Mouse (Mus musculus) kidney, embryonic 14.5 days (tissue): ENCODE measurements around the gene Shq1. TPM values are rescaled to one million over a fixed set of nuclear protein-coding genes. Genes with fewer than 3 reads are reported as not detected.

Source experiments
- ATAC-seq: fragments of 200-750 bp; cut with Nextera tagmentation; 2 replicates; pipeline ENCODE4 v1.8.0; 2017; ENCODE audit warnings: moderate number of reproducible peaks, mild to moderate bottlenecking, moderate TSS enrichment, moderate library complexity; ENCODE audit not compliant: low FRiP score, low TSS enrichment
- H3K27ac ChIP-seq: fragments of 300-500 bp; sonication (generic); 2 replicates; pipeline ENCODE4 v1.5.1; 2014; ENCODE audit warnings: low read depth, mild to moderate bottlenecking, low read length, moderate library complexity, mixed read lengths
- H3K27me3 ChIP-seq: fragments of 300-500 bp; sonication (generic); 2 replicates; pipeline ENCODE4 v1.6.1; 2014; ENCODE audit warnings: mild to moderate bottlenecking, low read length; ENCODE audit not compliant: control insufficient read depth, insufficient read depth
- H3K36me3 ChIP-seq: fragments of 300-500 bp; sonication (generic); 2 replicates; pipeline ENCODE4 v1.6.1; 2014; ENCODE audit warnings: low read length, mixed read lengths; ENCODE audit not compliant: control insufficient read depth, insufficient read depth
- H3K4me1 ChIP-seq: fragments of 300-500 bp; sonication (generic); 2 replicates; pipeline ENCODE4 v1.6.1; 2014; ENCODE audit warnings: low read length, mixed read lengths; ENCODE audit not compliant: control insufficient read depth, insufficient read depth
- H3K4me2 ChIP-seq: fragments of 300-500 bp; sonication (generic); replicated peaks from 2 replicates; pipeline ENCODE4 v1.6.1; 2014; ENCODE audit warnings: low read depth, mild to moderate bottlenecking, low read length
- H3K4me3 ChIP-seq: fragments of 300-500 bp; sonication (generic); 2 replicates; pipeline ENCODE4 v1.5.1; 2014; ENCODE audit warnings: mild to moderate bottlenecking, low read length
- H3K9ac ChIP-seq: fragments of 300-500 bp; sonication (generic); 2 replicates; pipeline ENCODE4 v1.6.1; 2014; ENCODE audit warnings: low read depth, mild to moderate bottlenecking, low read length, moderate library complexity
- H3K9me3 ChIP-seq: fragments of 300-500 bp; sonication (generic); 2 replicates; pipeline ENCODE4 v1.6.1; 2016; ENCODE audit warnings: low read length; ENCODE audit not compliant: control insufficient read depth
- WGBS: fragments of 180-500 bp; shearing (Covaris S2); extraction: QIAGEN DNeasy Blood & Tissue Kit; methylation state at CpG from one replicate; pipeline ENCODE4 v1.1.7; 2014; 5-methylcytosine and 5-hydroxymethylcytosine counted together
- polyA plus RNA-seq: library from polyadenylated mRNA; unstranded; fragments of >200 nt; fragmentation: Nextera tagmentation; extraction: Ambion mirVana; gene quantifications from 2 replicates; pipeline ENCODE4 v1.2.1, GENCODE M21; 2014

Gene Shq1
- polyA plus RNA-seq, 1 experiment from 2014 or later, result 20.1 TPM

- Histone ChIP-seq H3K27me3 (peaks cover 3% of the 10 kb centered on the region; the same call in 1 of the 2 replicates), H3K36me3 (no peaks in the 10 kb centered on the region), H3K27ac (no peak overlapping the region), H3K4me3 (no peak overlapping the region), H3K4me2 (no peak overlapping the region), H3K4me1 (0 out of 2 replicates have a peak, but pooled peaks cover 3% of the 10 kb centered on the region), H3K9ac (no peak overlapping the region), H3K9me3 (no peaks in the 10 kb centered on the region)
- WGBS, result 49% methylated on average over 4 of the region's 4 CpGs
- ATAC-seq, result no peak
Observed at GRCm38 (mm10) chr6:100539698-100540097, 131.3 kb downstream of the Shq1 start.

- 70% methylated on average over 7 of the region's 7 CpGs for WGBS
- no peak overlapping the region for H3K9ac ChIP-seq
- H3K9me3 ChIP-seq, result no peaks in the 10 kb centered on the region
- 0 out of 2 replicates have a peak, but pooled peaks cover 3% of the 10 kb centered on the region for H3K4me1 ChIP-seq
- H3K36me3 ChIP-seq, result no peaks in the 10 kb centered on the region
- H3K4me2 ChIP-seq, result no peak overlapping the region
- no peak for ATAC-seq
- no peak overlapping the region for H3K4me3 ChIP-seq
- H3K27me3 ChIP-seq, result peaks cover 3% of the 10 kb centered on the region; the same call in 1 of the 2 replicates
- H3K27ac ChIP-seq, result no peak overlapping the region
Observed at GRCm38 (mm10) chr6:100538570-100538969, 132.4 kb downstream of the Shq1 start.

DNA sequence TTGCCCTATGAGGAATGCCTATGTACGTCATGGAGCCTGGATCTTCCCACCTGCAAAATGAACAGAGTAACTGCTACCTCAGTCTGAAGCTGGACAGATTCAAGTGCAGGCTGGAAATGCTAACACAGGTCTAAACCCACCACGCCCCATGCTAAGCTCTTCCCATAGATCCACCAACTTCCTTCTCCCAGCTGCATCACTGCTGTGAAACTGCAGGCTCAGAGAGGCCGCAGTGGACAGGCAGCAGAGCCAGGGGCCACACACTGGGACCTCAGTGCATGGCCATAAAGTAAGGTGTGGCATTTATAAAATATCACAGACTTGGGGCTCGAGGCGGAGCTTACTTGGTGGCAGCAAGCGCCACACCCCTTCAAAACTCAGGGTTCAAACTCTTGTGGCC, 133.0 kb downstream of the Shq1 start:
- Histone ChIP-seq H3K4me1 (0 out of 2 replicates have a peak, but pooled peaks cover 3% of the 10 kb centered on the region), H3K4me2 (no peak overlapping the region), H3K9me3 (no peaks in the 10 kb centered on the region), H3K27ac (no peak overlapping the region), H3K27me3 (peaks cover 3% of the 10 kb centered on the region; the same call in 1 of the 2 replicates), H3K4me3 (no peak overlapping the region), H3K9ac (no peak overlapping the region), H3K36me3 (no peaks in the 10 kb centered on the region)
- no peak for ATAC-seq
- 83% methylated on average over 6 of the region's 6 CpGs for WGBS

GRCm38 (mm10) chr6:100537042-100537441, 133.9 kb downstream of the Shq1 start:
- H3K4me3 ChIP-seq, result no peak overlapping the region
- 58% methylated on average over 5 of the region's 5 CpGs for WGBS
- H3K36me3 ChIP-seq, result no peaks in the 10 kb centered on the region
- H3K9me3 ChIP-seq, result no peaks in the 10 kb centered on the region
- H3K27me3 ChIP-seq, result peaks cover 3% of the 10 kb centered on the region; the same call in 1 of the 2 replicates
- no peak overlapping the region for H3K9ac ChIP-seq
- no peak for ATAC-seq
- H3K4me1 ChIP-seq, result 0 out of 2 replicates have a peak, but pooled peaks cover 3% of the 10 kb centered on the region
- no peak overlapping the region for H3K27ac ChIP-seq
- H3K4me2 ChIP-seq, result no peak overlapping the region

GRCm38 (mm10) chr6:100533364-100533763, 137.6 kb downstream of the Shq1 start:
- H3K4me1 ChIP-seq, result no peaks in the 10 kb centered on the region
- H3K9ac ChIP-seq, result no peak overlapping the region
- no peak overlapping the region for H3K4me2 ChIP-seq
- H3K36me3 ChIP-seq, result no peaks in the 10 kb centered on the region
- H3K27ac ChIP-seq, result no peak overlapping the region
- no peak for ATAC-seq
- H3K27me3 ChIP-seq, result 0 out of 2 replicates have a peak, but pooled peaks cover 3% of the 10 kb centered on the region
- 46% methylated on average over 7 of the region's 7 CpGs for WGBS
- H3K9me3 ChIP-seq, result no peaks in the 10 kb centered on the region
- H3K4me3 ChIP-seq, result no peak overlapping the region

GRCm38 (mm10) chr6:100532326-100532725, 138.6 kb downstream of the Shq1 start:
- Histone ChIP-seq H3K27me3 (no peaks in the 10 kb centered on the region), H3K36me3 (no peaks in the 10 kb centered on the region), H3K27ac (no peak overlapping the region), H3K4me2 (no peak overlapping the region), H3K4me3 (no peak overlapping the region), H3K4me1 (no peaks in the 10 kb centered on the region), H3K9me3 (peaks cover 2% of the 10 kb centered on the region; the same call in 1 of the 2 replicates), H3K9ac (no peak overlapping the region)
- WGBS, result 89% methylated on average over 8 of the region's 8 CpGs
- ATAC-seq, result no peak

- H3K9me3 ChIP-seq, result peaks cover 2% of the 10 kb centered on the region; the same call in 1 of the 2 replicates
- no peaks in the 10 kb centered on the region; the same call in 1 of the 2 replicates for H3K27me3 ChIP-seq
- H3K4me2 ChIP-seq, result no peak overlapping the region
- no peaks in the 10 kb centered on the region for H3K36me3 ChIP-seq
- WGBS, result 36% methylated on average over 3 of the region's 3 CpGs
- H3K9ac ChIP-seq, result no peak overlapping the region
- no peak; the same call in 1 of the 2 replicates for ATAC-seq
- peaks cover 17% of the 10 kb centered on the region for H3K4me1 ChIP-seq
- no peak overlapping the region for H3K4me3 ChIP-seq
- H3K27ac ChIP-seq, result no peak overlapping the region
Observed at GRCm38 (mm10) chr6:100529673-100530072, 141.3 kb downstream of the Shq1 start.

- no peak overlapping the region for H3K27ac ChIP-seq
- H3K36me3 ChIP-seq, result no peaks in the 10 kb centered on the region
- no peaks in the 10 kb centered on the region; the same call in 1 of the 2 replicates for H3K27me3 ChIP-seq
- H3K4me2 ChIP-seq, result no peak overlapping the region
- H3K9me3 ChIP-seq, result peaks cover 2% of the 10 kb centered on the region; the same call in 1 of the 2 replicates
- WGBS, result 46% methylated on average over 7 of the region's 7 CpGs
- no peak overlapping the region; the same call in 1 of the 2 replicates for H3K9ac ChIP-seq
- no peak overlapping the region for H3K4me3 ChIP-seq
- ATAC-seq, result no peak
- peaks cover 17% of the 10 kb centered on the region for H3K4me1 ChIP-seq
Observed at GRCm38 (mm10) chr6:100528556-100528955, 142.4 kb downstream of the Shq1 start.

DNA sequence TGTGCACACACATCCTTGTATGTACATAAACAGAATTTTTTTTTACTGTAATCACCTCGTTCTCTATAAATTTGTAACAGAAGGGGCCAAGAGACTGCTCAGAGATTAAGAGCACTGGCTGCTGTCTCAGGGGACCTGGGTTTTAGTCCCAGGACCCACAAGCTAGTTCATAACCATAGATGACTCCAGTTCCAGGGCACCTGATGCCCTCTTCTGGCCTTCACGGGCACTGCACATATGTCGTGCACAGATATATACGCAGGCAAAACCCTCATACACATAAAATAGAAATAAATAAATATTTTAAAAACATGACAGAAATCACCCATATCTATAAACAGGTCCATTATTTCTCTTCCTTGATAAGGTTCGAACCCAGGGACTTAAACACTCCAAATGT, 143.0 kb downstream of the Shq1 start:
- 83% methylated on average over 5 of the region's 5 CpGs for WGBS
- no peak for ATAC-seq
- no peak overlapping the region for H3K27ac ChIP-seq

More for the DNA sequence above, 143.0 kb downstream of the Shq1 start:
- Histone ChIP-seq H3K4me2 (no peak overlapping the region), H3K4me3 (no peak overlapping the region), H3K36me3 (no peaks in the 10 kb centered on the region), H3K27me3 (no peaks in the 10 kb centered on the region; the same call in 1 of the 2 replicates), H3K9me3 (peaks cover 2% of the 10 kb centered on the region; the same call in 1 of the 2 replicates), H3K9ac (no peak overlapping the region), H3K4me1 (peaks cover 17% of the 10 kb centered on the region)
